Mouse (Mus musculus) spleen, postnatal 36 days (tissue): ENCODE results near the gene Gm2115.

ENCODE experiments used
- DNase-seq, 2 experiments: peaks; one replicate each; pipeline ENCODE4 v3.0.0; 2022; ENCODE audit warnings: low spot score in 2 of 2, mixed read lengths in 1 of 2

Gm2115 gene

GRCm38 (mm10) chr7:84586360-84587100, 57.8 kb downstream of the Gm2115 start:
- no peak for DNase-seq

GRCm38 (mm10) chr7:84587101-84587783, 58.5 kb downstream of the Gm2115 start:
- DNase-seq = no peak

- DNase-seq = no peak
Measured at GRCm38 (mm10) chr7:84590622-84591021, 61.9 kb downstream of the Gm2115 start.

- DNase-seq = peak in 1 of 2 experiments; percentile 20
Measured at GRCm38 (mm10) chr7:84591347-84591746, 62.6 kb downstream of the Gm2115 start.

GRCm38 (mm10) chr7:84594087-84594916, 65.5 kb downstream of the Gm2115 start:
- DNase-seq = peak; percentile 32 to 52

GRCm38 (mm10) chr7:84594917-84595303, 66.2 kb downstream of the Gm2115 start:
- no peak for DNase-seq

GRCm38 (mm10) chr7:84596002-84596401, 67.2 kb downstream of the Gm2115 start:
- no peak for DNase-seq

GRCm38 (mm10) chr7:84596633-84597032, 67.9 kb downstream of the Gm2115 start:
- DNase-seq = no peak

GRCm38 (mm10) chr7:84600631-84601030, 71.9 kb downstream of the Gm2115 start:
- no peak for DNase-seq

GRCm38 (mm10) chr7:84601331-84601730, 72.6 kb downstream of the Gm2115 start:
- DNase-seq = no peak

GRCm38 (mm10) chr7:84604501-84604900, 75.7 kb downstream of the Gm2115 start:
- DNase-seq = no peak

- peak in 1 of 2 experiments; percentile 3 for DNase-seq
Measured at GRCm38 (mm10) chr7:84605033-84605687, 76.4 kb downstream of the Gm2115 start.

- DNase-seq = peak; percentile 68 to 74
Measured at GRCm38 (mm10) chr7:84605704-84606292, 77.0 kb downstream of the Gm2115 start.

GRCm38 (mm10) chr7:84606293-84606749, 77.6 kb downstream of the Gm2115 start, which contains the start of gene Fah:
Gene Fah (minus strand): TSS chr7:84606722.
- DNase-seq = peak in 1 of 2 experiments; percentile 3

GRCm38 (mm10) chr7:84611609-84612008, 82.9 kb downstream of the Gm2115 start:
- DNase-seq = no peak

- DNase-seq = no peak
Measured at GRCm38 (mm10) chr7:84612445-84612844, 83.7 kb downstream of the Gm2115 start.

- no peak for DNase-seq
Measured at GRCm38 (mm10) chr7:84618951-84619350, 90.2 kb downstream of the Gm2115 start.

GRCm38 (mm10) chr7:84620956-84621355, 92.2 kb downstream of the Gm2115 start:
- DNase-seq = no peak

GRCm38 (mm10) chr7:84623718-84624117, 95.0 kb downstream of the Gm2115 start:
- no peak for DNase-seq

GRCm38 (mm10) chr7:84631878-84632277, 103.1 kb downstream of the Gm2115 start:
- no peak for DNase-seq
